Mouse (Mus musculus): ENCODE measurements around the gene Krtap5-4. TPM values are rescaled to one million over a fixed set of nuclear protein-coding genes. Genes with fewer than 3 reads are reported as not detected.

Gene Krtap5-4
- total and polyA plus RNA-seq, 3 experiments, result not detected

GRCm38 (mm10) chr7:142342247-142342640, 38.9 kb downstream of the Krtap5-4 start:
- Histone ChIP-seq H3K27me3 (replicated peaks) (no peaks in the 10 kb centered on the region), H3K27ac (ENCODE audit: insufficient read depth, low read depth) (no peak overlapping the region), H3K9me3 (replicated peaks; ENCODE audit: low read length) (no peaks in the 10 kb centered on the region), H3K4me1 (ENCODE audit: control insufficient read depth in 1 of 2, insufficient read depth in 2 of 2) (peaks cover 26 to 49% of the 10 kb centered on the region in 2 experiments), H3K4me3 (replicated peaks in 1 of 3; ENCODE audit: low read depth in 2 of 3, low read length in 2 of 3, poor library complexity in 1 of 3) (no peak overlapping the region), H3K4me2 (ENCODE audit: insufficient read depth, low read depth, poor library complexity, severe bottlenecking) (no peak overlapping the region), H3K36me3 (replicated peaks in 1 of 2; ENCODE audit: control insufficient read depth in 1 of 2, insufficient read depth in 1 of 2, low read length in 1 of 2) (no peaks in the 10 kb centered on the region), H3K79me2 (replicated peaks; ENCODE audit: control insufficient read depth, extremely low read depth, insufficient read depth, poor library complexity, severe bottlenecking) (no peaks in the 10 kb centered on the region), H3K9ac (ENCODE audit: insufficient read depth, low read depth) (no peak overlapping the region)
- in situ Hi-C loops (cut with MboI; ENCODE audit: low pct_ligation_motif_present, low pct_unique_long_range_greater_than_20kb, low sequenced_read_pairs) (no loop called here), dilution Hi-C loops (cut with MboI; ENCODE audit: extremely low pct_ligation_motif_present, extremely low pct_unique_long_range_greater_than_20kb, low sequenced_read_pairs) (no loop called here)
- TF ChIP-seq ZNF384 (IDR thresholded peaks at IDR 0.05; ENCODE audit: low read depth, low read length) (no peak), ZC3H11A (IDR thresholded peaks at IDR 0.05; ENCODE audit: low read depth, low read length) (no peak), GABPA (IDR thresholded peaks at IDR 0.05; ENCODE audit: insufficient replicate concordance, low read depth, low read length) (no peak), ZMIZ1 (IDR thresholded peaks at IDR 0.05; ENCODE audit: low read depth, low read length) (no peak), SMC3 (IDR thresholded peaks at IDR 0.05; ENCODE audit: low read depth, low read length) (no peak), MYC (IDR thresholded peaks at IDR 0.05; ENCODE audit: low read depth, low read length) (no peak), POLR2AphosphoS2 (IDR thresholded peaks at IDR 0.05; ENCODE audit: low read depth, low read length) (no peak), PAX5 (IDR thresholded peaks at IDR 0.05; ENCODE audit: low read length) (no peak), ETS1 (conservative IDR thresholded peaks at IDR 0.05; ENCODE audit: low read depth, low read length) (no peak), MEF2A (IDR thresholded peaks at IDR 0.05; ENCODE audit: borderline replicate concordance, low read depth, low read length) (no peak)
- no peak for DNase-seq (ENCODE audit: extremely low read depth)

GRCm38 (mm10) chr7:142347542-142347941, 44.2 kb downstream of the Krtap5-4 start:
- Histone ChIP-seq H3K79me2 (replicated peaks; ENCODE audit: control insufficient read depth, extremely low read depth, insufficient read depth, poor library complexity, severe bottlenecking) (no peaks in the 10 kb centered on the region), H3K27me3 (replicated peaks) (no peaks in the 10 kb centered on the region), H3K4me1 (ENCODE audit: control insufficient read depth in 1 of 2, insufficient read depth in 2 of 2) (peaks cover 16 to 47% of the 10 kb centered on the region in 2 experiments), H3K36me3 (replicated peaks in 1 of 2; ENCODE audit: control insufficient read depth in 1 of 2, insufficient read depth in 1 of 2, low read length in 1 of 2) (no peaks in the 10 kb centered on the region), H3K9me3 (replicated peaks; ENCODE audit: low read length) (no peaks in the 10 kb centered on the region), H3K4me2 (ENCODE audit: insufficient read depth, low read depth, poor library complexity, severe bottlenecking) (no peak overlapping the region), H3K4me3 (replicated peaks in 1 of 3; ENCODE audit: low read depth in 2 of 3, low read length in 2 of 3, poor library complexity in 1 of 3) (no peak overlapping the region), H3K9ac (ENCODE audit: insufficient read depth, low read depth) (no peak overlapping the region), H3K27ac (ENCODE audit: insufficient read depth, low read depth) (no peak overlapping the region)
- no peak for TF ChIP-seq CTCF (conservative IDR thresholded peaks at IDR 0.05 in 1 of 2, IDR thresholded peaks at IDR 0.05 in 1 of 2; ENCODE audit: low read depth in 2 of 2, low read length in 2 of 2)
- no peak for DNase-seq (ENCODE audit: extremely low read depth)
- dilution Hi-C loops (cut with MboI; ENCODE audit: extremely low pct_ligation_motif_present, extremely low pct_unique_long_range_greater_than_20kb, low sequenced_read_pairs) (no loop called here), in situ Hi-C loops (cut with MboI; ENCODE audit: low pct_ligation_motif_present, low pct_unique_long_range_greater_than_20kb, low sequenced_read_pairs) (no loop called here)

DNA sequence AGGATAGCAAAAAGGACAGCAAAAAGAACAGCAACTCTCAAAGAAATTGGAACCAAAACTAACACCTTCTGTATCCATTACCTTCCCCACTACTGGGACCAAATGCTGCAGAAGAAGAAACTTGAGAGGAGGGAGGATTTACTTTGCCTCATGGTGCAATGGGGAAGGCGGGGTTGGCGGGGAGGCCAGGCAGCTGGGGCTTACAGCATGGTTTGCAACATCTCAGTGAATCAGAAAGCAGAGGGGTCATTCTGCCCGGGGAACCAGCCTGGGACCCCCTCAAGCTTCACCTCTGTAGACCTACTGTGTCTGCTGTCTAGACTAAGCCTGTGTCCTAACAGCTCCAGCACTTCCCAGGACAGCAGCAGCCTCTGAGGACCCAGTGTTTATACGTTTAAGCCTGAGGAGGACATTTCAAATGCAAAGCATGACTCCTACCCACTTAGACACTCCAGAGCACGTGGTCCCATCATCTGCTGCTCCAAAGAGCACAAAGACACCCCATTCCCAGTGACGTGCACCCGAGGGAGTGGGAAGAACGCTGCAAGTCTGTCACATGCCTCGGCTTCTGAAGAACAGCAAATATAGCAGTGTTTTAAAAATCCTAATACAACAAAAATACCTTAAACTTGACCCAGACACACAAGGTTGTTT, 46.1 kb downstream of the Krtap5-4 start:
- Histone ChIP-seq H3K79me2 (replicated peaks; ENCODE audit: control insufficient read depth, extremely low read depth, insufficient read depth, poor library complexity, severe bottlenecking) (no peaks in the 10 kb centered on the region), H3K4me1 (ENCODE audit: control insufficient read depth in 1 of 2, insufficient read depth in 2 of 2) (peaks cover 15 to 50% of the 10 kb centered on the region in 2 experiments), H3K36me3 (replicated peaks in 1 of 2; ENCODE audit: control insufficient read depth in 1 of 2, insufficient read depth in 1 of 2, low read length in 1 of 2) (no peaks in the 10 kb centered on the region), H3K27ac (ENCODE audit: insufficient read depth, low read depth) (no peak overlapping the region), H3K4me3 (replicated peaks in 1 of 3; ENCODE audit: low read depth in 2 of 3, low read length in 2 of 3, poor library complexity in 1 of 3) (no peak overlapping the region), H3K4me2 (ENCODE audit: insufficient read depth, low read depth, poor library complexity, severe bottlenecking) (no peak overlapping the region), H3K9me3 (replicated peaks; ENCODE audit: low read length) (no peaks in the 10 kb centered on the region), H3K9ac (ENCODE audit: insufficient read depth, low read depth) (no peak overlapping the region), H3K27me3 (replicated peaks) (no peaks in the 10 kb centered on the region)
- TF ChIP-seq CHD1 (IDR thresholded peaks at IDR 0.05; ENCODE audit: low read depth, low read length) (no peak), POLR2AphosphoS2 (IDR thresholded peaks at IDR 0.05; ENCODE audit: low read depth, low read length) (no peak), NRF1 (IDR thresholded peaks at IDR 0.05; ENCODE audit: low read depth, low read length) (no peak), RCOR1 (conservative IDR thresholded peaks at IDR 0.05; ENCODE audit: low read depth, low read length) (no peak), MYC (IDR thresholded peaks at IDR 0.05; ENCODE audit: low read depth, low read length) (no peak), ZKSCAN1 (IDR thresholded peaks at IDR 0.05; ENCODE audit: borderline replicate concordance, low read depth, low read length) (no peak)
- dilution Hi-C loops (cut with MboI; ENCODE audit: extremely low pct_ligation_motif_present, extremely low pct_unique_long_range_greater_than_20kb, low sequenced_read_pairs), result no loop called here
- in situ Hi-C loops (cut with MboI; ENCODE audit: low pct_ligation_motif_present, low pct_unique_long_range_greater_than_20kb, low sequenced_read_pairs), result no loop called here
- DNase-seq (ENCODE audit: extremely low read depth), result no peak

Data from CH12.LX (cell line).